Mouse (Mus musculus) ES-E14 (cell line): ENCODE measurements around the gene Stpg1. TPM values are rescaled to one million over a fixed set of nuclear protein-coding genes. Genes with fewer than 3 reads are reported as not detected.

ENCODE experiments used
- DNase-seq: peaks from one replicate; pipeline ENCODE4 v3.0.0-alpha.2; 2013; ENCODE audit warnings: low read depth, low spot score
- H3K27ac ChIP-seq: 2 replicates; pipeline ENCODE4 v1.5.1; 2012; ENCODE audit warnings: low read depth, mild to moderate bottlenecking, low read length, moderate library complexity, mixed read lengths; ENCODE audit not compliant: poor library complexity, insufficient read depth, severe bottlenecking
- H3K36me3 ChIP-seq: 2 replicates; pipeline ENCODE4 v1.6.1; 2012; ENCODE audit warnings: mild to moderate bottlenecking, low read length, moderate library complexity, mixed read lengths; ENCODE audit not compliant: control insufficient read depth, poor library complexity, insufficient read depth, severe bottlenecking
- H3K4me1 ChIP-seq, 2 experiments: fragments of 150-350 bp in 1 of 2; sonication (generic) in 1 of 2; 2 replicates each; pipeline ENCODE4 v1.6.1; 2012; ENCODE audit warnings: low read length in 2 of 2, mild to moderate bottlenecking in 1 of 2, mixed read lengths in 1 of 2; ENCODE audit not compliant: control insufficient read depth in 2 of 2, insufficient read depth in 2 of 2, poor library complexity in 1 of 2
- H3K4me3 ChIP-seq, 2 experiments: fragments of 150-350 bp in 1 of 2; sonication (generic) in 1 of 2; 2 replicates each; pipeline ENCODE4 v1.5.1; 2012; ENCODE audit warnings: low read length in 2 of 2, low read depth in 1 of 2, mild to moderate bottlenecking in 1 of 2, mixed read lengths in 1 of 2; ENCODE audit not compliant: insufficient read depth in 1 of 2, poor library complexity in 1 of 2, severe bottlenecking in 1 of 2
- H3K9ac ChIP-seq: 2 replicates; pipeline ENCODE4 v1.6.1; 2012; ENCODE audit warnings: low read depth, mild to moderate bottlenecking, low read length, mixed read lengths; ENCODE audit not compliant: poor library complexity, insufficient read depth, severe bottlenecking
- H3K9me3 ChIP-seq: fragments of 150-350 bp; sonication (generic); 2 replicates; pipeline ENCODE4 v1.6.1; 2012; ENCODE audit warnings: low read depth, mild to moderate bottlenecking, low read length; ENCODE audit not compliant: control insufficient read depth, insufficient read depth
- CHD2 ChIP-seq: IDR thresholded peaks from 2 replicates; pipeline ENCODE4 v1.6.1; 2014; ENCODE audit warnings: mild to moderate bottlenecking, low read depth, low read length, inconsistent platforms
- HCFC1 ChIP-seq: IDR thresholded peaks from 2 replicates; pipeline ENCODE4 v1.6.1; 2012; ENCODE audit warnings: low read length, inconsistent platforms, borderline replicate concordance; ENCODE audit not compliant: insufficient read depth
- MAFK ChIP-seq: IDR thresholded peaks from 2 replicates; pipeline ENCODE4 v1.6.1; 2014; ENCODE audit warnings: mild to moderate bottlenecking, low read depth, low read length, inconsistent platforms; ENCODE audit not compliant: insufficient read depth
- ZC3H11A ChIP-seq: IDR thresholded peaks from 2 replicates; pipeline ENCODE4 v1.6.1; 2012; ENCODE audit warnings: low read depth, mild to moderate bottlenecking, inconsistent platforms, low read length, borderline replicate concordance
- ZNF384 ChIP-seq: IDR thresholded peaks from 2 replicates; pipeline ENCODE4 v1.6.1; 2012; ENCODE audit warnings: low read depth, low read length, inconsistent platforms
- in situ Hi-C, 2 experiments: fragments of 600-800 bp; cut with MboI; formaldehyde crosslinking; loops; one replicate each; pipeline ENCODE4 v1.15.1; 2025; ENCODE audit warnings: low sequenced_read_pairs in 2 of 2, inconsistent platforms in 1 of 2; ENCODE audit not compliant: unreplicated experiment in 2 of 2
- total RNA-seq: library from RNA; depleted of rRNA; stranded (reverse); fragments of 300-350 nt; gene quantifications from 2 replicates; pipeline ENCODE4 v1.2.3, GENCODE M21; 2012

Stpg1 gene
- total RNA-seq, 1 experiment, result 0.09 TPM

GRCm38 (mm10) chr4:135573251-135573808, 78.7 kb downstream of the Stpg1 start, which contains the start of gene Grhl3:
Grhl3 (minus strand) TSS chr4:135573630.
- TF ChIP-seq MAFK, result peak; percentile 74
- TF ChIP-seq CHD2, result no peak
- no peak for TF ChIP-seq HCFC1
- TF ChIP-seq ZNF384, result no peak
- TF ChIP-seq ZC3H11A, result no peak
- peak; percentile 90 for DNase-seq
- in situ Hi-C loops, result no loop called here
- Histone ChIP-seq H3K9ac (peak within 1 kb of the TSS; percentile 42; the same call in 1 of the 2 replicates), H3K9me3 (no peaks in the 10 kb centered on the region), H3K4me3 (peak within 1 kb of the TSS; percentile 61 to 65), H3K4me1 (peaks cover 15 to 53% of the 10 kb centered on the region in 2 experiments), H3K36me3 (no peaks in the 10 kb centered on the region; the same call in 1 of the 2 replicates), H3K27ac (no peak within 1 kb of the TSS; the same call in 1 of the 2 replicates)

GRCm38 (mm10) chr4:135575365-135576140, 81.0 kb downstream of the Stpg1 start:
- in situ Hi-C loops, result no loop called here
- no peak overlapping the region for H3K4me3 ChIP-seq
- no peak for DNase-seq
- no peaks in the 10 kb centered on the region for H3K36me3 ChIP-seq
- H3K9me3 ChIP-seq, result no peaks in the 10 kb centered on the region
- H3K27ac ChIP-seq, result no peak overlapping the region
- TF ChIP-seq ZC3H11A, result no peak
- no peak for TF ChIP-seq HCFC1
- no peak for TF ChIP-seq CHD2
- no peak for TF ChIP-seq MAFK
- TF ChIP-seq ZNF384, result no peak
- H3K9ac ChIP-seq, result no peak overlapping the region
- H3K4me1 ChIP-seq, result peaks cover 23 to 54% of the 10 kb centered on the region in 2 experiments

- no peaks in the 10 kb centered on the region for H3K36me3 ChIP-seq
- H3K9ac ChIP-seq, result peak overlapping the region; percentile 28; the same call in 1 of the 2 replicates
- H3K4me3 ChIP-seq, result peak overlapping the region in 1 of 2 experiments; percentile 54; a peak in 3 of 4 replicates
- H3K27ac ChIP-seq, result peak overlapping the region; percentile 89; the same call in 1 of the 2 replicates
- no peaks in the 10 kb centered on the region for H3K9me3 ChIP-seq
- in situ Hi-C loops, result no loop called here
- H3K4me1 ChIP-seq, result peaks cover 27 to 60% of the 10 kb centered on the region in 2 experiments
- DNase-seq, result no peak
- no peak for TF ChIP-seq ZC3H11A
- no peak for TF ChIP-seq MAFK
- no peak for TF ChIP-seq HCFC1
- no peak for TF ChIP-seq ZNF384
- no peak for TF ChIP-seq CHD2
These were observed 83.9 kb downstream of the Stpg1 start for GRCm38 (mm10) chr4:135578490-135578889.

- Histone ChIP-seq H3K4me3 (peak overlapping the region; percentile 38 to 54; a peak in 2 of 4 replicates), H3K27ac (peak overlapping the region; percentile 89; the same call in 1 of the 2 replicates), H3K9me3 (no peaks in the 10 kb centered on the region), H3K4me1 (peaks cover 27 to 57% of the 10 kb centered on the region in 2 experiments), H3K36me3 (no peaks in the 10 kb centered on the region), H3K9ac (peak overlapping the region; percentile 43; the same call in 1 of the 2 replicates)
- TF ChIP-seq HCFC1, result no peak
- TF ChIP-seq ZNF384, result no peak
- no peak for TF ChIP-seq MAFK
- no peak for TF ChIP-seq CHD2
- no peak for TF ChIP-seq ZC3H11A
- no peak for DNase-seq
- in situ Hi-C loops, result no loop called here
These were observed 85.1 kb downstream of the Stpg1 start for GRCm38 (mm10) chr4:135579695-135580094.
